Mouse (Mus musculus): ENCODE measurements around the gene Palm2. TPM values are rescaled to one million over a fixed set of nuclear protein-coding genes. Genes with fewer than 3 reads are reported as not detected.
A peak's percentile ranks its signal among the peaks of the same experiment; 100 is the strongest.

The Palm2 gene
- polyA plus RNA-seq, 1 experiment from 2014 or later: 29.6 TPM

GRCm38 (mm10) chr4:57585281-57585800 lies 151.3 kb downstream of the Palm2 start:
- H3K36me3 ChIP-seq: peaks cover 14% of the 10 kb centered on the region
- peak overlapping the region; percentile 53 for H3K27ac ChIP-seq
- no peaks in the 10 kb centered on the region for H3K9me3 ChIP-seq
- H3K4me3 ChIP-seq: no peak overlapping the region; the same call in 1 of the 2 replicates
- DNase-seq (ENCODE audit: low spot score): no peak
- peaks cover 77% of the 10 kb centered on the region for H3K4me1 ChIP-seq
- H3K27me3 ChIP-seq (ENCODE audit: insufficient read depth, poor library complexity, severe bottlenecking): no peaks in the 10 kb centered on the region
- 77% methylated on average over 6 of the region's 6 CpGs for WGBS

- Histone ChIP-seq H3K36me3 (peaks cover 12% of the 10 kb centered on the region), H3K9me3 (no peaks in the 10 kb centered on the region), H3K4me3 (no peak overlapping the region), H3K27ac (peak overlapping the region; percentile 79), H3K4me1 (peaks cover 80% of the 10 kb centered on the region), H3K27me3 (ENCODE audit: insufficient read depth, poor library complexity, severe bottlenecking) (no peaks in the 10 kb centered on the region)
- 52% methylated on average over 7 of the region's 7 CpGs for WGBS
- no peak for DNase-seq (ENCODE audit: low spot score)
Measured at GRCm38 (mm10) chr4:57586933-57587658, 153.0 kb downstream of the Palm2 start.

GRCm38 (mm10) chr4:57588356-57588755 lies 154.3 kb downstream of the Palm2 start:
- Histone ChIP-seq H3K4me3 (no peak overlapping the region), H3K36me3 (0 out of 2 replicates have a peak, but pooled peaks cover 2% of the 10 kb centered on the region), H3K9me3 (no peaks in the 10 kb centered on the region), H3K27ac (peak overlapping the region; percentile 79; the same call in 1 of the 2 replicates), H3K27me3 (ENCODE audit: insufficient read depth, poor library complexity, severe bottlenecking) (no peaks in the 10 kb centered on the region), H3K4me1 (peaks cover 87% of the 10 kb centered on the region)
- DNase-seq (ENCODE audit: low spot score): peak; percentile 84
- WGBS: 38% methylated on average over 1 of the region's 1 CpGs

- Histone ChIP-seq H3K27me3 (ENCODE audit: insufficient read depth, poor library complexity, severe bottlenecking) (no peaks in the 10 kb centered on the region), H3K4me1 (peaks cover 67% of the 10 kb centered on the region), H3K9me3 (no peaks in the 10 kb centered on the region), H3K36me3 (peaks cover 6% of the 10 kb centered on the region; the same call in 1 of the 2 replicates), H3K27ac (no peak overlapping the region), H3K4me3 (no peak overlapping the region)
- WGBS: 75% methylated on average over 4 of the region's 4 CpGs
- no peak for DNase-seq (ENCODE audit: low spot score)
Measured at GRCm38 (mm10) chr4:57592751-57593150, 158.7 kb downstream of the Palm2 start.

- WGBS: 83% methylated on average over 6 of the region's 6 CpGs
- peak overlapping the region; percentile 26; the same call in 1 of the 2 replicates for H3K27ac ChIP-seq
- H3K4me3 ChIP-seq: no peak overlapping the region
- no peaks in the 10 kb centered on the region for H3K9me3 ChIP-seq
- H3K4me1 ChIP-seq: peaks cover 70% of the 10 kb centered on the region
- H3K36me3 ChIP-seq: peaks cover 6% of the 10 kb centered on the region; the same call in 1 of the 2 replicates
- DNase-seq (ENCODE audit: low spot score): no peak
- H3K27me3 ChIP-seq (ENCODE audit: insufficient read depth, poor library complexity, severe bottlenecking): no peaks in the 10 kb centered on the region
Measured at GRCm38 (mm10) chr4:57599946-57600345, 165.9 kb downstream of the Palm2 start.

- Histone ChIP-seq H3K27ac (peak overlapping the region; percentile 29; the same call in 1 of the 2 replicates), H3K27me3 (ENCODE audit: insufficient read depth, poor library complexity, severe bottlenecking) (no peaks in the 10 kb centered on the region), H3K36me3 (peaks cover 5% of the 10 kb centered on the region; the same call in 1 of the 2 replicates), H3K4me1 (peaks cover 72% of the 10 kb centered on the region), H3K9me3 (no peaks in the 10 kb centered on the region), H3K4me3 (no peak overlapping the region)
- 86% methylated on average over 11 of the region's 11 CpGs for WGBS
- DNase-seq (ENCODE audit: low spot score): no peak
Measured at GRCm38 (mm10) chr4:57600685-57601457, 166.8 kb downstream of the Palm2 start.

- Histone ChIP-seq H3K36me3 (peaks cover 5% of the 10 kb centered on the region; the same call in 1 of the 2 replicates), H3K27ac (peak overlapping the region; percentile 29; the same call in 1 of the 2 replicates), H3K4me3 (no peak overlapping the region), H3K4me1 (peaks cover 72% of the 10 kb centered on the region), H3K9me3 (no peaks in the 10 kb centered on the region), H3K27me3 (ENCODE audit: insufficient read depth, poor library complexity, severe bottlenecking) (no peaks in the 10 kb centered on the region)
- DNase-seq (ENCODE audit: low spot score): no peak
- 33% methylated on average over 9 of the region's 9 CpGs for WGBS
Measured at GRCm38 (mm10) chr4:57601458-57601835, 167.4 kb downstream of the Palm2 start.

GRCm38 (mm10) chr4:57601903-57602617 lies 168.0 kb downstream of the Palm2 start:
- Histone ChIP-seq H3K27me3 (ENCODE audit: insufficient read depth, poor library complexity, severe bottlenecking) (no peaks in the 10 kb centered on the region), H3K36me3 (peaks cover 5% of the 10 kb centered on the region; the same call in 1 of the 2 replicates), H3K27ac (peak overlapping the region; percentile 29; the same call in 1 of the 2 replicates), H3K4me1 (peaks cover 68% of the 10 kb centered on the region), H3K9me3 (no peaks in the 10 kb centered on the region), H3K4me3 (no peak overlapping the region)
- WGBS: 71% methylated on average over 10 of the region's 10 CpGs
- no peak for DNase-seq (ENCODE audit: low spot score)

- Histone ChIP-seq H3K27me3 (ENCODE audit: insufficient read depth, poor library complexity, severe bottlenecking) (no peaks in the 10 kb centered on the region), H3K27ac (no peak overlapping the region), H3K9me3 (no peaks in the 10 kb centered on the region), H3K4me1 (peaks cover 50% of the 10 kb centered on the region), H3K36me3 (peaks cover 5% of the 10 kb centered on the region; the same call in 1 of the 2 replicates), H3K4me3 (no peak overlapping the region)
- 29% methylated on average over 3 of the region's 3 CpGs for WGBS
- peak; percentile 82 for DNase-seq (ENCODE audit: low spot score)
Measured at GRCm38 (mm10) chr4:57606258-57606657, 172.2 kb downstream of the Palm2 start.

- Histone ChIP-seq H3K27me3 (ENCODE audit: insufficient read depth, poor library complexity, severe bottlenecking) (no peaks in the 10 kb centered on the region), H3K4me1 (peaks cover 46% of the 10 kb centered on the region), H3K9me3 (no peaks in the 10 kb centered on the region), H3K36me3 (peaks cover 5% of the 10 kb centered on the region; the same call in 1 of the 2 replicates), H3K27ac (peak overlapping the region; percentile 72; the same call in 1 of the 2 replicates), H3K4me3 (no peak overlapping the region)
- 44% methylated on average over 22 of the region's 22 CpGs for WGBS
- DNase-seq (ENCODE audit: low spot score): peak; percentile 90
Measured at GRCm38 (mm10) chr4:57607247-57607942, 173.3 kb downstream of the Palm2 start.

GRCm38 (mm10) chr4:57611303-57612077 lies 177.4 kb downstream of the Palm2 start:
- Histone ChIP-seq H3K27me3 (ENCODE audit: insufficient read depth, poor library complexity, severe bottlenecking) (no peaks in the 10 kb centered on the region), H3K27ac (peak overlapping the region; percentile 31; the same call in 1 of the 2 replicates), H3K4me1 (peaks cover 35% of the 10 kb centered on the region; the same call in 1 of the 2 replicates), H3K4me3 (0 out of 2 replicates have a peak overlapping the region, but pooled peaks have one; percentile 4), H3K36me3 (peaks cover 5% of the 10 kb centered on the region; the same call in 1 of the 2 replicates), H3K9me3 (no peaks in the 10 kb centered on the region)
- 65% methylated on average over 17 of the region's 17 CpGs for WGBS
- DNase-seq (ENCODE audit: low spot score): no peak
